Mouse (Mus musculus): ENCODE measurements around the gene Rgs4. TPM values are rescaled to one million over a fixed set of nuclear protein-coding genes. Genes with fewer than 3 reads are reported as not detected.

The Rgs4 gene
- total RNA-seq, 2 experiments from 2014 or later = not detected

GRCm38 (mm10) chr1:169693537-169693936 is 53.9 kb downstream of the Rgs4 start:
- ATAC-seq (replicated peaks; ENCODE audit: low FRiP score, low TSS enrichment, poor library complexity, severe bottlenecking) = no peak

GRCm38 (mm10) chr1:169693040-169693439 is 54.4 kb downstream of the Rgs4 start:
- no peak for ATAC-seq (replicated peaks; ENCODE audit: low FRiP score, low TSS enrichment, poor library complexity, severe bottlenecking)

Other genes with a start within 250 kb of the Rgs4 start
- 42.9 and 52.0 TPM in 2 replicates for gene Nuf2, start 216.2 kb downstream of the Rgs4 start, total RNA-seq (2014; fragmentation: Nextera tagmentation)
- 111 and 119 TPM in 2 replicates for gene Nuf2, start 216.2 kb downstream of the Rgs4 start, total RNA-seq (2017)
- not detected in 2 replicates for gene Rgs5, start 92.1 kb downstream of the Rgs4 start, total RNA-seq (2014; fragmentation: Nextera tagmentation)
- gene Rgs5, start 92.1 kb downstream of the Rgs4 start, total RNA-seq (2017) = not detected in 2 replicates
- gene Ccdc190, start 181.0 kb upstream of the Rgs4 start, total RNA-seq (2014; fragmentation: Nextera tagmentation) = not detected in 2 replicates
- gene Ccdc190, start 181.0 kb upstream of the Rgs4 start, total RNA-seq (2017) = not detected in 2 replicates
- gene Hsd17b7, start 221.6 kb upstream of the Rgs4 start, total RNA-seq (2014; fragmentation: Nextera tagmentation) = 2.3 and 3.7 TPM in 2 replicates
- 1.0 and 7.7 TPM in 2 replicates for gene Hsd17b7, start 221.6 kb upstream of the Rgs4 start, total RNA-seq (2017)

Measured in megakaryocyte-erythroid progenitor cell, adult 5-6 weeks (primary cell).